ENCODE assay signal across 21 mouse cellular contexts in the genomic region with DNA sequence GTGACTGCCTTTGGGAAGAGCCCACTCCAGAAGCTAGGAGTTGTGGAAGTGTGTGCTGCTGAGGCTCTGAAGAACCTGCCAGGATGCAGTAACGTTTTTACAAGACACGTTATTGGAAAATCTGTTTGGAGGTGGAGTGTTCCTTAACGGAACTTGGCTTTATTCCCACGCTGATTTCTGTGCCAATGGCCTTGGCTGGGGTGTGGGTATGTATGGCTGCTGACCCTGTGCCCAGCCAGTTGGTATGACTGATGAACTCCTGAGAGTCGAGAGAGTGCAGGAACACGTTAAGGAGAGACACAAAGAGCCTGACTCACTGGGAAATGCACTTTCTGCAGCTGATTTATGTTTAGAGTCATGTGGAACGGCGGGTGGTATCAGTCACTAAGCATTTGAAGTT.
DNase-seq lines count a peak whose midpoint lies in the region; ATAC-seq and TF ChIP-seq lines count a peak whose summit lies in the region.
"Had no signal": no experiment of that assay in that cellular context is flagged by ENCODE, and none has a peak within 500 bp of the region (broad histone marks: within the 10 kb centered on the region; RNA-seq: fewer than 3 reads in every experiment).

No protein-coding gene starts in this region.

- H3K27ac ChIP-seq in kidney, adult 2 months (ENCODE audit: insufficient read depth, low read depth, low read length) = no peak overlapping the region
- H3K27ac ChIP-seq: embryonic facial prominence, embryonic 12.5 days; gastrocnemius, adult 2 months; heart, embryonic 15.5 days; hindbrain, embryonic 13.5 days; layer of hippocampus, adult 2 months; liver, embryonic 13.5 days had no signal

- no peaks in the 10 kb centered on the region for H3K27me3 ChIP-seq in kidney, adult 2 months (replicated peaks; ENCODE audit: control insufficient read depth, insufficient read depth, low read length)
- H3K27me3 ChIP-seq: embryonic facial prominence, embryonic 12.5 days; heart, embryonic 15.5 days; hindbrain, embryonic 13.5 days; liver, embryonic 13.5 days had no signal

- no peak for ATAC-seq in monocyte, adult 5-6 weeks (replicated peaks; ENCODE audit: insufficient number of reproducible peaks, low FRiP score, low TSS enrichment, poor library complexity, severe bottlenecking)
- ATAC-seq: CD4-positive, CD25-positive, alpha-beta regulatory T cell, adult 4 months; intestine, embryonic 16.5 days; midbrain, embryonic 16.5 days had no signal

- no peak for TF ChIP-seq POLR2A in kidney, adult 2 months (IDR thresholded peaks at IDR 0.05; ENCODE audit: low read depth, low read length)

- TF ChIP-seq CTCF in kidney, adult 2 months (conservative IDR thresholded peaks at IDR 0.05; ENCODE audit: insufficient read depth, insufficient read length, low read depth, low read length) = no peak

- H3K36me3 ChIP-seq in kidney, adult 2 months (ENCODE audit: control insufficient read depth, insufficient read depth, low read length) = peaks cover 9% of the 10 kb centered on the region
- H3K36me3 ChIP-seq: G1E; liver, embryonic 13.5 days had no signal

- no peak overlapping the region for H3K4me3 ChIP-seq in kidney, adult 2 months (ENCODE audit: insufficient read depth, low read depth, low read length)
- H3K4me3 ChIP-seq: embryonic facial prominence, embryonic 12.5 days; gastrocnemius, adult 2 months; heart, embryonic 15.5 days; hindbrain, embryonic 13.5 days; layer of hippocampus, adult 2 months; liver, embryonic 13.5 days; megakaryocyte, embryonic 14.5 days had no signal

- WGBS in kidney, adult 2 months = 34% methylated on average over 8 of the region's 8 CpGs

- peak; percentile 50 to 69 for DNase-seq in adrenal gland, adult (ENCODE audit: inconsistent age in 2 of 2, low spot score in 1 of 2)
- DNase-seq in adrenal gland, postnatal 4 days (ENCODE audit: low spot score in 2 of 2) = no peak
- DNase-seq in kidney, adult 2 months = peak; percentile 29
- DNase-seq in kidney, postnatal 4 days = no peak
- peak; percentile 8 for DNase-seq in ovary, postnatal 10 days (ENCODE audit: low spot score)
- no peak for DNase-seq in ovary, adult 18-20 months (ENCODE audit: low spot score)
- peak; percentile 40 for DNase-seq in fibroblast of lung, adult 2 months (ENCODE audit: low read depth)
- DNase-seq: cerebellum, adult 18-20 months; gastrocnemius, adult 2 months; heart, adult 11 months; liver, embryonic 13.5 days had no signal

- H3K4me1 ChIP-seq in kidney, adult 2 months (ENCODE audit: control insufficient read depth, insufficient read depth, low read length) = no peaks in the 10 kb centered on the region
- H3K4me1 ChIP-seq: embryonic facial prominence, embryonic 12.5 days; hindbrain, embryonic 13.5 days; liver, embryonic 13.5 days; megakaryocyte, embryonic 14.5 days had no signal

Comparison
In these comparisons a context has a peak if more than half of its experiments do, and no peak if none do; other contexts are left out.
1. DNase-seq: peak in adrenal gland, adult (2 of 2), kidney, adult 2 months (single experiment), ovary, postnatal 10 days (single experiment) and fibroblast of lung, adult 2 months (single experiment); none in adrenal gland, postnatal 4 days (0 of 2), kidney, postnatal 4 days (0 of 2) and ovary, adult 18-20 months (single experiment).